Mouse (Mus musculus): ENCODE data around the gene B230118H07Rik. TPM values are rescaled to one million over a fixed set of nuclear protein-coding genes. Genes with fewer than 3 reads are reported as not detected.

B230118H07Rik gene
- total RNA-seq, 2 experiments from 2014 or later, result 52.8 to 55.1 TPM

- intact Hi-C loops (cut with DNase I; ENCODE audit: low total_unique reads), result no loop called here
- DNase-seq, result no peak
These were observed 971 bp downstream of the B230118H07Rik start for GRCm38 (mm10) chr2:101648361-101648760.

GRCm38 (mm10) chr2:101645841-101646240, 3.5 kb downstream of the B230118H07Rik start:
- no peak for DNase-seq
- intact Hi-C loops (cut with DNase I; ENCODE audit: low total_unique reads), result no loop called here

- intact Hi-C loops (cut with DNase I; ENCODE audit: low total_unique reads), result no loop called here
- DNase-seq, result no peak
These were observed 9.4 kb downstream of the B230118H07Rik start for GRCm38 (mm10) chr2:101639840-101640350.

- no peak for DNase-seq
- intact Hi-C loops (cut with DNase I; ENCODE audit: low total_unique reads), result no loop called here
These were observed 10.1 kb downstream of the B230118H07Rik start for GRCm38 (mm10) chr2:101638979-101639839.

GRCm38 (mm10) chr2:101628297-101629236, 20.8 kb downstream of the B230118H07Rik start:
- intact Hi-C loops (cut with DNase I; ENCODE audit: low total_unique reads), result no loop called here

GRCm38 (mm10) chr2:101627227-101627626, 22.1 kb downstream of the B230118H07Rik start:
- no peak for DNase-seq
- intact Hi-C loops (cut with DNase I; ENCODE audit: low total_unique reads), result no loop called here

More at GRCm38 (mm10) chr2:101628297-101629236, 20.8 kb downstream of the B230118H07Rik start:
- peak; percentile 54 for DNase-seq

- no peak for DNase-seq
- intact Hi-C loops (cut with DNase I; ENCODE audit: low total_unique reads), result no loop called here
These were observed 24.8 kb downstream of the B230118H07Rik start, which contains the start of gene Rag2 for GRCm38 (mm10) chr2:101624526-101624925. Rag2 (plus strand) TSS chr2:101624718.

GRCm38 (mm10) chr2:101624011-101624410, 25.3 kb downstream of the B230118H07Rik start:
- DNase-seq, result no peak
- intact Hi-C loops (cut with DNase I; ENCODE audit: low total_unique reads), result no loop called here

- intact Hi-C loops (cut with DNase I; ENCODE audit: low total_unique reads), result no loop called here
- no peak for DNase-seq
These were observed 26.3 kb downstream of the B230118H07Rik start for GRCm38 (mm10) chr2:101623042-101623441.

GRCm38 (mm10) chr2:101621611-101622010, 27.7 kb downstream of the B230118H07Rik start:
- intact Hi-C loops (cut with DNase I; ENCODE audit: low total_unique reads), result no loop called here
- DNase-seq, result no peak

GRCm38 (mm10) chr2:101620899-101621298, 28.4 kb downstream of the B230118H07Rik start:
- intact Hi-C loops (cut with DNase I; ENCODE audit: low total_unique reads), result no loop called here
- no peak for DNase-seq

GRCm38 (mm10) chr2:101618373-101618772, 31.0 kb downstream of the B230118H07Rik start:
- intact Hi-C loops (cut with DNase I; ENCODE audit: low total_unique reads), result no loop called here
- no peak for DNase-seq

- intact Hi-C loops (cut with DNase I; ENCODE audit: low total_unique reads), result no loop called here
These were observed 33.6 kb downstream of the B230118H07Rik start for GRCm38 (mm10) chr2:101615464-101616305.

GRCm38 (mm10) chr2:101610861-101611260, 38.5 kb downstream of the B230118H07Rik start:
- intact Hi-C loops (cut with DNase I; ENCODE audit: low total_unique reads), result no loop called here
- no peak for DNase-seq

More at GRCm38 (mm10) chr2:101615464-101616305, 33.6 kb downstream of the B230118H07Rik start:
- no peak for DNase-seq

- intact Hi-C loops (cut with DNase I; ENCODE audit: low total_unique reads), result no loop called here
- DNase-seq, result no peak
These were observed 41.0 kb downstream of the B230118H07Rik start for GRCm38 (mm10) chr2:101608232-101608894.

- no peak for DNase-seq
- intact Hi-C loops (cut with DNase I; ENCODE audit: low total_unique reads), result no loop called here
These were observed 46.2 kb downstream of the B230118H07Rik start for GRCm38 (mm10) chr2:101603099-101603498.

- DNase-seq, result peak; percentile 55
- intact Hi-C loops (cut with DNase I; ENCODE audit: low total_unique reads), result no loop called here
These were observed 48.6 kb downstream of the B230118H07Rik start for GRCm38 (mm10) chr2:101600703-101601102.
